Mouse (Mus musculus) heart, embryonic 14.5 days (tissue): ENCODE results near the gene Lpar3. TPM values are rescaled to one million over a fixed set of nuclear protein-coding genes. Genes with fewer than 3 reads are reported as not detected.

Experiments
- ATAC-seq: fragments of 200-750 bp; cut with Nextera tagmentation; 2 replicates; pipeline ENCODE4 v1.8.0; 2017; ENCODE audit warnings: low read depth, moderate TSS enrichment; ENCODE audit not compliant: insufficient number of reproducible peaks, insufficient read depth, low FRiP score
- H3K27ac ChIP-seq, 2 experiments: fragments of 200-500 bp in 1 of 2; fragments of 300-500 bp in 1 of 2; sonication (generic) in 1 of 2; replicated peaks in 1 of 2; 2 replicates each; pipeline ENCODE4 v1.5.1; 2012 to 2014; ENCODE audit warnings: low read depth in 2 of 2, low read length in 2 of 2, control low read depth in 1 of 2, mild to moderate bottlenecking in 1 of 2, mixed read lengths in 1 of 2; ENCODE audit not compliant: control insufficient read depth in 1 of 2, insufficient read depth in 1 of 2
- H3K27me3 ChIP-seq: fragments of 300-500 bp; sonication (generic); 2 replicates; pipeline ENCODE4 v1.6.1; 2014; ENCODE audit warnings: mild to moderate bottlenecking, low read length, control low read depth; ENCODE audit not compliant: control insufficient read depth, insufficient read depth
- H3K36me3 ChIP-seq: fragments of 300-500 bp; sonication (generic); 2 replicates; pipeline ENCODE4 v1.6.1; 2014; ENCODE audit warnings: mild to moderate bottlenecking, control low read depth, low read length, mixed read lengths; ENCODE audit not compliant: control insufficient read depth, insufficient read depth
- H3K4me1 ChIP-seq, 2 experiments: fragments of 200-500 bp in 1 of 2; fragments of 300-500 bp in 1 of 2; sonication (generic) in 1 of 2; 2 replicates each; pipeline ENCODE4 v1.6.1; 2012 to 2014; ENCODE audit warnings: low read length in 2 of 2, control low read depth in 1 of 2, mixed read lengths in 1 of 2; ENCODE audit not compliant: control insufficient read depth in 2 of 2, insufficient read depth in 2 of 2
- H3K4me2 ChIP-seq: fragments of 300-500 bp; sonication (generic); 2 replicates; pipeline ENCODE4 v1.6.1; 2014; ENCODE audit warnings: mild to moderate bottlenecking, low read length
- H3K4me3 ChIP-seq, 2 experiments: fragments of 200-500 bp in 1 of 2; fragments of 300-500 bp in 1 of 2; sonication (generic) in 1 of 2; 2 replicates each; pipeline ENCODE4 v1.5.1; 2012 to 2014; ENCODE audit warnings: low read length in 2 of 2, mild to moderate bottlenecking in 2 of 2, control low read depth in 1 of 2, low read depth in 1 of 2, moderate library complexity in 1 of 2; ENCODE audit not compliant: control insufficient read depth in 1 of 2, insufficient read depth in 1 of 2
- H3K9ac ChIP-seq: fragments of 300-500 bp; sonication (generic); 2 replicates; pipeline ENCODE4 v1.6.1; 2014; ENCODE audit warnings: mild to moderate bottlenecking, low read length
- H3K9me3 ChIP-seq: fragments of 300-500 bp; sonication (generic); 2 replicates; pipeline ENCODE4 v1.6.1; 2016; ENCODE audit warnings: low read length, control low read depth; ENCODE audit not compliant: control insufficient read depth
- WGBS: fragments of 180-500 bp; shearing (Covaris S2); extraction: QIAGEN DNeasy Blood & Tissue Kit; methylation state at CpG from one replicate; pipeline ENCODE4 v1.1.7; 2014; 5-methylcytosine and 5-hydroxymethylcytosine counted together
- polyA plus RNA-seq: library from polyadenylated mRNA; unstranded; fragments of >200 nt; fragmentation: Nextera tagmentation; extraction: Ambion mirVana; gene quantifications from 2 replicates; pipeline ENCODE4 v1.2.1, GENCODE M21; 2014

Lpar3 gene
- polyA plus RNA-seq, 1 experiment from 2014 or later: 46.3 TPM

GRCm38 (mm10) chr3:146291928-146292327 lies 71.2 kb downstream of the Lpar3 start:
- peaks cover 2 to 10% of the 10 kb centered on the region in 2 experiments; a peak in 3 of 4 replicates for H3K4me1 ChIP-seq
- H3K27ac ChIP-seq: no peak overlapping the region
- H3K27me3 ChIP-seq: no peaks in the 10 kb centered on the region
- H3K36me3 ChIP-seq: 0 out of 2 replicates have a peak, but pooled peaks cover 6% of the 10 kb centered on the region
- H3K9ac ChIP-seq: no peak overlapping the region
- H3K4me3 ChIP-seq: no peak overlapping the region
- H3K4me2 ChIP-seq: no peak overlapping the region
- ATAC-seq: no peak
- 0 out of 2 replicates have a peak, but pooled peaks cover 3% of the 10 kb centered on the region for H3K9me3 ChIP-seq
- 74% methylated on average over 3 of the region's 3 CpGs for WGBS

GRCm38 (mm10) chr3:146292515-146292914 lies 71.8 kb downstream of the Lpar3 start:
- no peak overlapping the region for H3K4me3 ChIP-seq
- H3K27ac ChIP-seq: no peak overlapping the region
- 84% methylated on average over 5 of the region's 5 CpGs for WGBS
- ATAC-seq: no peak
- no peak overlapping the region for H3K9ac ChIP-seq
- no peak overlapping the region for H3K4me2 ChIP-seq
- peaks cover 0 to 7% of the 10 kb centered on the region in 2 experiments; a peak in 1 of 4 replicates for H3K4me1 ChIP-seq
- 0 out of 2 replicates have a peak, but pooled peaks cover 6% of the 10 kb centered on the region for H3K36me3 ChIP-seq
- no peaks in the 10 kb centered on the region for H3K27me3 ChIP-seq
- H3K9me3 ChIP-seq: 0 out of 2 replicates have a peak, but pooled peaks cover 3% of the 10 kb centered on the region

GRCm38 (mm10) chr3:146302451-146302850 lies 81.7 kb downstream of the Lpar3 start:
- Histone ChIP-seq H3K36me3 (no peaks in the 10 kb centered on the region), H3K9me3 (no peaks in the 10 kb centered on the region), H3K4me2 (no peak overlapping the region), H3K9ac (no peak overlapping the region), H3K4me1 (peaks cover 2 to 5% of the 10 kb centered on the region in 2 experiments), H3K27ac (no peak overlapping the region), H3K4me3 (no peak overlapping the region), H3K27me3 (no peaks in the 10 kb centered on the region)
- no peak for ATAC-seq
- WGBS: 81% methylated on average over 3 of the region's 3 CpGs

GRCm38 (mm10) chr3:146303194-146303593 lies 82.4 kb downstream of the Lpar3 start:
- WGBS: 82% methylated on average over 5 of the region's 5 CpGs

GRCm38 (mm10) chr3:146304556-146305405 lies 84.0 kb downstream of the Lpar3 start:
- no peak for ATAC-seq
- Histone ChIP-seq H3K4me1 (peaks cover 7% of the 10 kb centered on the region in 2 experiments), H3K9ac (no peak overlapping the region), H3K9me3 (no peaks in the 10 kb centered on the region), H3K36me3 (no peaks in the 10 kb centered on the region), H3K4me2 (no peak overlapping the region), H3K4me3 (no peak overlapping the region), H3K27me3 (no peaks in the 10 kb centered on the region), H3K27ac (no peak overlapping the region)
- WGBS: 77% methylated on average over 21 of the region's 21 CpGs

More at GRCm38 (mm10) chr3:146303194-146303593, 82.4 kb downstream of the Lpar3 start:
- no peak overlapping the region for H3K4me3 ChIP-seq
- no peaks in the 10 kb centered on the region for H3K9me3 ChIP-seq
- no peak overlapping the region for H3K9ac ChIP-seq
- H3K4me2 ChIP-seq: no peak overlapping the region
- no peak for ATAC-seq
- H3K4me1 ChIP-seq: peaks cover 7% of the 10 kb centered on the region in 2 experiments
- no peaks in the 10 kb centered on the region for H3K27me3 ChIP-seq
- H3K36me3 ChIP-seq: no peaks in the 10 kb centered on the region
- H3K27ac ChIP-seq: no peak overlapping the region

- Histone ChIP-seq H3K9me3 (no peaks in the 10 kb centered on the region), H3K27ac (peak overlapping the region; percentile 38 to 41; a peak in 2 of 4 replicates), H3K9ac (no peak overlapping the region), H3K4me1 (peaks cover 17 to 24% of the 10 kb centered on the region in 2 experiments), H3K27me3 (no peaks in the 10 kb centered on the region), H3K4me3 (no peak overlapping the region), H3K36me3 (no peaks in the 10 kb centered on the region), H3K4me2 (no peak overlapping the region)
- 15% methylated on average over 3 of the region's 3 CpGs for WGBS
- ATAC-seq: no peak
Observed at GRCm38 (mm10) chr3:146307341-146307740, 86.6 kb downstream of the Lpar3 start.

GRCm38 (mm10) chr3:146307886-146308285 lies 87.1 kb downstream of the Lpar3 start:
- no peak for ATAC-seq
- Histone ChIP-seq H3K4me2 (no peak overlapping the region), H3K9ac (no peak overlapping the region), H3K36me3 (no peaks in the 10 kb centered on the region), H3K27me3 (no peaks in the 10 kb centered on the region), H3K27ac (peak overlapping the region; percentile 38 to 41; a peak in 2 of 4 replicates), H3K9me3 (no peaks in the 10 kb centered on the region), H3K4me1 (peaks cover 17 to 24% of the 10 kb centered on the region in 2 experiments), H3K4me3 (no peak overlapping the region)
- 65% methylated on average over 2 of the region's 2 CpGs for WGBS
